Mouse (Mus musculus) midbrain, embryonic 16.5 days (tissue): ENCODE data around the gene Ube3b. TPM values are rescaled to one million over a fixed set of nuclear protein-coding genes. Genes with fewer than 3 reads are reported as not detected.

Experiments
- microRNA-seq: library from miRNA; unstranded; fragments of <30 nt; microRNA quantifications from one replicate; pipeline ENCODE4, GENCODE M21; 2017
- polyA plus RNA-seq: library from polyadenylated mRNA; unstranded; fragments of >200 nt; fragmentation: Nextera tagmentation; extraction: Ambion mirVana; gene quantifications from 2 replicates; pipeline ENCODE4 v1.2.1, GENCODE M21; 2015

The Ube3b gene
- polyA plus RNA-seq, 1 experiment from 2014 or later: 35.6 TPM

Small RNA genes lying within 50 kb of the gene (microRNA-seq; reads per million reads assigned to microRNA genes)
- not detected for gene Mir7027

Other genes starting within 250 kb of the Ube3b start
- 5.1 and 5.2 TPM in 2 replicates for gene Acacb, start 234.1 kb upstream of the Ube3b start, polyA plus RNA-seq
- 0.32 and 0.36 TPM in 2 replicates for gene Foxn4, start 106.8 kb upstream of the Ube3b start, polyA plus RNA-seq
- gene Myo1h, start 91.4 kb upstream of the Ube3b start, polyA plus RNA-seq: 0.82 and 0.97 TPM in 2 replicates
- 70.3 and 82.3 TPM in 2 replicates for gene Kctd10, start 99 bp upstream of the Ube3b start, polyA plus RNA-seq
- gene Mmab, start 63.5 kb downstream of the Ube3b start, polyA plus RNA-seq: 35.9 and 38.7 TPM in 2 replicates
- gene Mvk, start 63.7 kb downstream of the Ube3b start, polyA plus RNA-seq: 72.6 and 77.0 TPM in 2 replicates
- gene Fam222a, start 187.4 kb downstream of the Ube3b start, polyA plus RNA-seq: 5.3 and 6.0 TPM in 2 replicates